Mouse (Mus musculus) C2C12 (cell line): ENCODE data around the gene Tex22.

Experiments used
- CTCF ChIP-seq: IDR thresholded peaks from one replicate; pipeline ENCODE4 v1.5.1; 2011; ENCODE audit not compliant: control insufficient read depth, insufficient read depth, insufficient read length
- MAX ChIP-seq: IDR thresholded peaks from one replicate; pipeline ENCODE4 v1.6.1; 2011; ENCODE audit warnings: mild to moderate bottlenecking, control low read depth
- MYOD1 ChIP-seq: IDR thresholded peaks from one replicate; pipeline ENCODE4 v1.6.1; 2011; ENCODE audit warnings: low read depth; ENCODE audit not compliant: control insufficient read depth, insufficient read length
- MYOG ChIP-seq: IDR thresholded peaks from one replicate; pipeline ENCODE4 v1.6.1; 2011; ENCODE audit not compliant: control insufficient read depth, insufficient read length; ENCODE audit errors: extremely low read depth
- USF1 ChIP-seq: IDR thresholded peaks from one replicate; pipeline ENCODE4 v1.6.1; 2011; ENCODE audit warnings: low read depth, mild to moderate bottlenecking, control low read depth, moderate library complexity

- TF ChIP-seq USF1 (no peak), CTCF (no peak), MYOD1 (no peak), MYOG (no peak), MAX (no peak)
These were observed 40.7 kb downstream of the Tex22 start for GRCm38 (mm10) chr12:113114856-113115538.
